Mouse (Mus musculus) 3134 (cell line): ENCODE results near the gene Il31.
"Not testable (repeated sequence)": the region's sequence is repeated elsewhere in the genome, so short reads cannot be mapped to it uniquely, and the experiment has no call there.

Experiments used
- DNase-seq: peaks from one replicate; pipeline ENCODE4 v3.0.0-alpha.2; 2011; ENCODE audit warnings: low spot score; ENCODE audit not compliant: insufficient read length; ENCODE audit errors: extremely low read depth

Gene Il31

DNA sequence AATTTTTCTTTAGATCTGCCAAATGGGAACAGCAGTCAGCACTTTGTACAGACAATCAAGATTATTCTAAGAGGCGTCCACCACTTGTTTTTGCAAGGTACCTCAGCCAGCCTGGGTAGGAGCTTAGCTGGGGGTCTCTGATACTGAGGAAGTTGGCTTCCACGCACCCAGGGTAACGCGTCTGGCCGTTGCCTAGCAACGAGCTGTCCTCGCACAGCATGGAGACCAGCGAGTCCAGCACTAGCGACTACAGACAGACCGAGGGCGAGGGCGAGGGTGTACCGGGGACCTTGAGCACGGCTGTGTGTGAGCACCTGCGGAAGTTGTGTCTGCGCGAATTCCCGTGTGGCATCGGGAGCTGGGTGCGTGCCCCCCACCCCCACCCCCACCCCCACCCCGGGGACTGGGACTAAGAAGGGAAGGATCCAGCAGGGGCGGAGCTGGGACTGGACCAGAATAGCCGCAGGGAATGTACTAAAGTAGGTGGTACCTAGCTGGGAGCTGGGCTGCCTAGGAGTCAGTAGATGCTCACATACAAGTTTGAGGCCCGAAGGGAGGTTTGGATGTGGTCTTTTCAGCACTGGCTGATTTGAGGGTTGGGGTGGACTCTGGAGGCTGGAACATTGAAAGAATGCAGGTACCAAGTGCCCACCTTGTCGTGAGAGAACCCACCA is at the start of gene Il31, which contains the start of gene Lrrc43:
TSS of gene Il31 (minus strand) at position 378 of the 674 bp plus-strand sequence.
TSS of gene Lrrc43 (plus strand) at position 194 of the 674 bp plus-strand sequence.
- no peak for DNase-seq

DNA sequence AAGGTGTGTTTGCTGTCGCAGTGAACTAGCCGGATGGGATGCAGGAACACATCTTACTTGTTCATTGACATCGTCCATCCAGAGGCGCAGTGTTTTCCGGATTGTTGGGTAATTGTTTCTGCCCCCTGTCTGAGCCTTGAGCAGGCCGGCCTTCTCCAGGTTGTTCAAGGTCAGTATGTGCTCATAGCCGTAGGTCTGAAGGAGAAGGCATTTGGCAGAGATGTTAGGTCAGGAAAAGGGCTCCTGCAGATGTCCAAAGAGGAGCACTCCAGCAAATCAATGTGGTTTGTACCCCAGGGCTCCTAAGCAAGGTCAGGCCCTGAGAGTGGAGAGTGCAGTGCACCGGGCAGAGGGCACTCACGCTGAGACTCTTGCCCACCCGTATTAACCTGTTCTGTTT is 44.5 kb upstream of the Il31 start:
- no peak for DNase-seq

DNA sequence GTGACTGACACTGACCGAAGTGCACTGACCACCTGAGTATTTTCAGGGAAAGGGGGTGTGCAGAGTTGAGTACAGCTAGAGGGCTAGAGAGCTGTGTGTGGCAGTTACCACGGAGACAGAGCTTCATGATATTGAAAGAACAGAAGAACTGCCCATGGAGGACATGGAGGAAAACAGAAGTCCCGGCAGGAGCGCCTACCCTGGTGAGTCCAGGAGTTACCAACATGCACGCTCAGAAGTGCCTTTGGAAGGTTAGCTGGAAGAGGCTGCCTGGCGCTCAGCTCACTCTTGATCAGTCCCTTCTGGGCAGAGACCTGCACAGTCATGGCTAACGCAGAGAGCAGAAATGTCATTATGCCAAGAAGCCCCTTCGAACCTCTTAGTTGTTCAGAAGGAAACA is 40.8 kb upstream of the Il31 start:
- no peak for DNase-seq

GRCm38 (mm10) chr5:123528641-123529040 is 39.4 kb upstream of the Il31 start:
- DNase-seq = no peak

- DNase-seq = no peak
Observed at GRCm38 (mm10) chr5:123525916-123526495, 36.7 kb upstream of the Il31 start.

GRCm38 (mm10) chr5:123525281-123525680 is 36.0 kb upstream of the Il31 start, which contains the start of gene Gm49027:
TSS of gene Gm49027 (minus strand) at chr5:123525488.
- no peak for DNase-seq

GRCm38 (mm10) chr5:123524393-123524750 is 35.1 kb upstream of the Il31 start:
- no peak for DNase-seq

- DNase-seq = peak; percentile 97
Observed at GRCm38 (mm10) chr5:123523692-123524392, 34.6 kb upstream of the Il31 start, which contains the start of gene Diablo. TSS of gene Diablo (minus strand) at chr5:123524176.

DNA sequence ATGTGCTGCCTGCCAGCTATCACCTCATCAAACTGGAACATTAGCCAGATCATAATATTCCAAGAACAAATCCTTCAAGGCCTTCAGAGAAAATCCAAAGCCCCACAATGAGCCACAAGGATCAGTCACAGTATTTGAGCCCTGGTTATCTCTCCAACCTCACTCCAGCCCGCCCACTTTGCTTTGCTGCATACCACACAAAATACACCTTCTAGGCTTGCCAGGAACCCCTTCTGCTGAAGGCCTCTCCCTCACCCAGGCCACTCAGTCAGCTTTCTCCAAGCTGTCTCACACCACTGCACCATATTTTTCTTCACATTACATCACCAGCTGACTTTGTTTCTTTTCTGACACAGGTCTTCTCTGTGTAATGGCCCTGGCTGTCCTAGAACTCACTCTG is 32.9 kb upstream of the Il31 start:
- no peak for DNase-seq

GRCm38 (mm10) chr5:123521621-123522020 is 32.3 kb upstream of the Il31 start:
- DNase-seq = no peak

- no peak for DNase-seq
Observed at GRCm38 (mm10) chr5:123520666-123521065, 31.4 kb upstream of the Il31 start.

- DNase-seq = no peak
Observed at GRCm38 (mm10) chr5:123514871-123515270, 25.6 kb upstream of the Il31 start.

- no peak for DNase-seq
Observed at GRCm38 (mm10) chr5:123512102-123512501, 22.8 kb upstream of the Il31 start.

DNA sequence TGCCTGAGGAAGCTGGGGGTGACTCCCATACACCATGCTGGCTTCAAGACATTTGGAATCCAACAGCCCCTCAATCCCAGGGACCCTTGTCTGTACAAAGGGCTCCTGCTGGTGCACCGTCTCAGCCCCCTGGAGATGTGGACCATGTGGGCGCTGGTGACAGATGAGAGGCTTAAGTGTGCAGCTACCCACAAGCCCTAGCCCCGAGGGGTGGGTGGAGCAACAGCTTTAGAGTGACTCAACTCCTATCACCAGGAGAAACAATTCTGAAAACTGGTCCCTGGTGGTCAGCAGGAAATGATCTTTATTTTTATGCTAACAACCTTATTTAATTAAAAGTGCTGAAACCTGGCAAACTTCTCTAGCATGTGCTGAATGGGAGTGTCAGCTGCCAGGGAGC is 22.1 kb upstream of the Il31 start:
- DNase-seq = not testable (repeated sequence)

DNA sequence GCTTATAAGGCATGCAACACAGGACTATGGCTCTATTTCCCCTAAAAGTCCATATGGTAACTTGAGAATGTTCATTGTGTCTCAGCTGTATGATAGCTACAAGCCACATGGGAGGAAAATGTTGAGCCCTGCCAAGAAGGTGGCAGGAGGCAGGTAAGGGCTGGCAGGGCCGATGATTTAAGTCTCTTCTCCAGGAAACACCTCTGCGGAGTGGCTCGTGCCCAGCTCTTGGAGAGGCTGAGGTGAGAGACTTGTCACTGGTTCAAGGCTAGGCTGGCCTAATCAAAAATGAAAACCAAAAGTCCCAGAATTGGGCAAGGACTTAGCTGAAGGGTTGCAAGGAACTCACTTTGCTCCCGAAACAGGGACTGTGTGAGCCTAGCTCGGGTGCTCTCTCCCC is 20.9 kb upstream of the Il31 start, which contains the start of gene B3gnt4:
TSS of gene B3gnt4 (plus strand) at position 301 of the 400 bp plus-strand sequence.
- no peak for DNase-seq

DNA sequence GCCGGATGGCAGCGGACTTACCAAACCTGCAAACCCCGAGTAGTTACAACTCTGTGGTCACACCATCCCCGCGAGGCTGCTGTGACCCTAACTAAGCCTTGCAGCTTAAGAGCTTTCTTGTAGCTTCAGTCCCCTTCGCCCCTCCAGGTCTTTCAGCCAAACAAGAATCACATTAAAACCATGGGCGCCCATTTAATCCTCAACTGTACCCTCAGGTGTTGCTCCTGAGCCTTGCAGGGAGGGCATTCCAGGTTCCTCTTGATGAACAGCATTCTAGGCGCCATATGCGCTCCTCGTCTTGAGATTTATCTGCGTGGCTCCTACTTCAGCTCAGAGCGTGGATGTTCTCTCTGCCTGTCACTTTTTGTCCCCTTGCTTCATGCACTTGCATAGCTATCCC is 19.6 kb upstream of the Il31 start:
- no peak for DNase-seq

DNA sequence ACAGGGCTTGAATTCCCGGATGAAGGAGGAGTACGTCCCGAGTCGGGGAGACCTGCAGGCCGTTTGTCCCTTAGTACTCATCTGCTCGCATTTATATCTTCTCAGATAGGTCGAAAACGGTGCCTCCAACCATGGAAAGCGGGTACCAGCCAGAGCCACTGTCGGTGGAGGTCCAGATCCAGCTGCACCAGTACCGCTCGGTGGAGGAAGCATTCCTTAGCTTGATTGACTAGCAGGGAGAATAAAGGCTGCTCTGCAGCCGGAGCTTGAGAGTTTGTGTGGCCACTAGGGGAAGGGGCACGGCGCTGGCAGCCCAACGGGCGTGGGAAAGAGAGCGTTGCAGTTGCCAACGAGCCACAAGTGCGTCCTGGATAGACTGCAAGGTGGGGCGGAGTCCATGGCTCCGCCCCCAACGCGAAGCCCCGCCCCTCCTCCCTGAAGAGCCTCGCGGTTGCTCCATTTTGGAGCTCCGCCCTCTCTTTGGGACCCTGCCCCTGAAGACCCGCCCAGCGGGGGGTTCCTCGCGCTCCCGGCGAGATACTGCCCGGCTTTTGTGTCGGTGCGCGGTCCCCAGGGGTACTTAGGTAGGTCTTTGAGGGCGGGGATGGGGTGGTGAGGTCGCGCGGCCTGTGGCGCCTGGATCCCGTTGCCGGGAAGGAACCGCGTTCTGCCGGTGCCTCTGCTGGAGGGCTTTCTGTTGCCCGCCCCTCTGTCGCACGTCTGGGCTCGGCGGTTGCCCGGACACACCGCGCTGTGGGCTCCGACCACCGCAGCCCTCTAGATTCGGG is 18.8 kb upstream of the Il31 start:
- no peak for DNase-seq

GRCm38 (mm10) chr5:123501973-123502372 is 12.7 kb upstream of the Il31 start:
- DNase-seq = no peak

DNA sequence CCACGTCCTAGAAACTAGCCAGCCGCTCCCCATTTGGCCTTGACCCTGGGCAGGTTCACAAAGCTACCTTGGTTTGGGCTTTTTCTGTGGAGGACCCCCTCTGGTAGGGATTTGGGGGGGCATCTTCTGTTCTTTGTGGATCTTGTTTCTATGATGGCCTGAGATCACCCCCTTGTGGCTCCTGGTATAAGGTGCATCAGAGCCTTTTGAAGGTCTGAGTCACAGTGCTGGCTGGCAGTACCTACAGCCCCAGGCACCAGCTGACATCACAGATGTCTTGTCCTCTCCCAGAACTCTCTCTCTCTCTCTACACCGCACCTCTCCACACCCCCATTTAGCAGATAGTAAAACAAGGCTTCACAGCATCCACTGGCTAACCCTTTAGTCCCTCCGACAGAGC is 10.4 kb upstream of the Il31 start:
- DNase-seq = no peak

DNA sequence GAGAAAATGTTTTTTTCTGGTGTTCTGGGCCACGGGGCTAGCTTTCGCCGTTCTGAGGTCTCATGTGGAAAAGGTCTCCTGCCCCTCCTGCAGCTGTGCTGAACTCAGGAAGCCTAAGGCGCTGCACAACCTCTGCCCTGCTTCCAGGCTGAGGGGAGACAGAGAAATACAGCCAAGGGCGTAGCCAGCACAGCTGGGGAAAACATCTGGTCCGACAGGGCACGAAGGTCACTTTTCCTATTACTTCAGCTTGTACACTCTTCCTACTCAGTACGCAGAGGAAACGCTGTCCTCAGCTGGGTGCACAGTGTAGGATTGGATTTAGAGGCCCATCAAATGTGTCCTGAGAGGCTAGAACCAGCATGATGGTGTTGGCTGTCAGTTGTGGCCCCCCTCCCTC is 646 bp upstream of the Il31 start:
- DNase-seq = no peak
